Mouse (Mus musculus) olfactory bulb, adult 2 months (tissue): Measurements from ENCODE around the gene Gm20604. TPM values are rescaled to one million over a fixed set of nuclear protein-coding genes. Genes with fewer than 3 reads are reported as not detected.

Experiments
- H3K27ac ChIP-seq: fragments of 200-500 bp; 2 replicates; pipeline ENCODE4 v1.5.1; 2012; ENCODE audit warnings: low read depth, low read length; ENCODE audit not compliant: insufficient read depth
- H3K4me1 ChIP-seq: fragments of 200-500 bp; 2 replicates; pipeline ENCODE4 v1.6.1; 2012; ENCODE audit warnings: low read length; ENCODE audit not compliant: control insufficient read depth, insufficient read depth
- H3K4me3 ChIP-seq: fragments of 200-500 bp; 2 replicates; pipeline ENCODE4 v1.5.1; 2012; ENCODE audit warnings: mild to moderate bottlenecking, low read depth, low read length, moderate library complexity; ENCODE audit not compliant: insufficient read depth
- CTCF ChIP-seq: fragments of 200-500 bp; IDR thresholded peaks from 2 replicates; pipeline ENCODE4 v1.5.1; 2012; ENCODE audit warnings: low read depth, mild to moderate bottlenecking, low read length, moderate library complexity; ENCODE audit not compliant: insufficient read depth
- POLR2A ChIP-seq: fragments of 200-500 bp; IDR thresholded peaks from 2 replicates; pipeline ENCODE4 v1.6.1; 2012; ENCODE audit warnings: mild to moderate bottlenecking, low read depth, low read length, moderate library complexity; ENCODE audit not compliant: insufficient read depth
- WGBS: fragments of 180-500 bp; shearing (Covaris S2); methylation state at CpG from one replicate; pipeline ENCODE4 v1.1.7; 2018; 5-methylcytosine and 5-hydroxymethylcytosine counted together
- polyA plus RNA-seq: library from polyadenylated mRNA; stranded (reverse); fragments of >200 nt; gene quantifications from 2 replicates; pipeline ENCODE4 v1.2.4, GENCODE M21; 2012; ENCODE audit warnings: low replicate concordance; ENCODE audit not compliant: missing spikeins, insufficient read depth, insufficient read length

The Gm20604 gene
- polyA plus RNA-seq, 1 experiment, result not detected

DNA sequence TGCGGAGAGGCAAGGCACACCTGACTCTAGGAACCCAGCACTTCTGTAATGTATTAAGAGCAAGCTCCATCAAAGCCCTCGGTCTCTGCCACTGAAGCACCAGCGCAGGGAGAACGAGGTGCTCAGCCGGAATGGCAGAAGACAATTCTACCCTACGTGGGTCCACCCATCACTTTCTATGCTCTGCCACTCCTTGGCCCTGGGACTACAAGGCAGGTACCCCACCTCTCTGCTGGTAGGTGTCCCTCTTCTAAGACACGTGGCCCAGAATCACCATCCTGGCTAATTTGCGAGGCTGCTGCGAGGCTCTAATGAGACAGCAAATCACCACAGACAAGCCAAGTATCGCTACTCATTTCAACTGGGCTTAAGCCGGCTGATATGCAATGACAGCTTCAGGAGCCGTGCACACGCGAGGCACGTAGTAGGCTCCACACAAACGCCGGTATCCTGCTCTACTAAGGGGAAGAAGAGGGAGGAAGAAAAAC lies 54.5 kb downstream of the Gm20604 start:
- no peak for TF ChIP-seq POLR2A
- TF ChIP-seq CTCF, result no peak
- 7% methylated on average over 17 of the region's 17 CpGs for WGBS
- Histone ChIP-seq H3K4me1 (peaks cover 43% of the 10 kb centered on the region), H3K4me3 (peak overlapping the region; percentile 96), H3K27ac (peak overlapping the region; percentile 66)

DNA sequence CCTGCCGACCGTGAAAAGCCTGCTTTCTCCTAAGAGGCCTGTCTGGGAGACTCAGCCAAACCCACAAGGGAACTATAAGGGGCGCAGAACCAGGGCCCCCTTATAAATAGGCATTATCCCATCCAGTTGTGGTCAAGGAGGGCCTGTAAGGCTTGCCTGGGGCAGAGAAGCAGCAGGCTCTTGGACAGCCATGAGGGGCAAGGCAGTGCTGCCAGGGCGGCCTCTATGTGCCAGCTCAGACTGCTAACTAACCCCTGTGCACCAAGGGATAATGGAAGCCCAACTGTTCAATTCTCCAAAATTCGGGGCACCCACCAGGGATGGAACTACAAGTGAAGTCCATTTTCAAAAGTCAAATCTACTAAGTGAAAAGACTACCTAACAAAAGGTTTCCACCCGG lies 55.0 kb downstream of the Gm20604 start:
- Histone ChIP-seq H3K4me3 (peak overlapping the region; percentile 96), H3K4me1 (peaks cover 48% of the 10 kb centered on the region), H3K27ac (peak overlapping the region; percentile 49; the same call in 1 of the 2 replicates)
- TF ChIP-seq POLR2A (no peak), CTCF (no peak)
- 14% methylated on average over 6 of the region's 6 CpGs for WGBS

DNA sequence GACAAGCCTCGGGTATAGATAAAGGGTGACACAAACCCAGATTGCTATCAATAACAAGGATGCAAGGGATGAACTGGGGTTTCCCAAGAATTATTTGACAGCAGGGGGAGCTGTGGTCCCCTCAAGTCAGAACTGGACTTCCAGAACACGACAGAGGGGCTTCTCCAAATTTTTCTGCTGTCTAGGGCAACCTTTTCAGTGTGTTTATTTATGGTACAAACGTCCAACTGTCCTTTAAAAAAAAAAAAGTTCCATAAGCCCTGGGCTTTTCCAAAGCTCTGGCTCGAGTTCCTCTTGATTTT lies 55.4 kb downstream of the Gm20604 start:
- WGBS, result 5% methylated on average over 4 of the region's 4 CpGs
- Histone ChIP-seq H3K4me3 (peak overlapping the region; percentile 96), H3K27ac (0 out of 2 replicates have a peak overlapping the region, but pooled peaks have one; percentile 49), H3K4me1 (peaks cover 48% of the 10 kb centered on the region)
- TF ChIP-seq CTCF (no peak), POLR2A (no peak)

DNA sequence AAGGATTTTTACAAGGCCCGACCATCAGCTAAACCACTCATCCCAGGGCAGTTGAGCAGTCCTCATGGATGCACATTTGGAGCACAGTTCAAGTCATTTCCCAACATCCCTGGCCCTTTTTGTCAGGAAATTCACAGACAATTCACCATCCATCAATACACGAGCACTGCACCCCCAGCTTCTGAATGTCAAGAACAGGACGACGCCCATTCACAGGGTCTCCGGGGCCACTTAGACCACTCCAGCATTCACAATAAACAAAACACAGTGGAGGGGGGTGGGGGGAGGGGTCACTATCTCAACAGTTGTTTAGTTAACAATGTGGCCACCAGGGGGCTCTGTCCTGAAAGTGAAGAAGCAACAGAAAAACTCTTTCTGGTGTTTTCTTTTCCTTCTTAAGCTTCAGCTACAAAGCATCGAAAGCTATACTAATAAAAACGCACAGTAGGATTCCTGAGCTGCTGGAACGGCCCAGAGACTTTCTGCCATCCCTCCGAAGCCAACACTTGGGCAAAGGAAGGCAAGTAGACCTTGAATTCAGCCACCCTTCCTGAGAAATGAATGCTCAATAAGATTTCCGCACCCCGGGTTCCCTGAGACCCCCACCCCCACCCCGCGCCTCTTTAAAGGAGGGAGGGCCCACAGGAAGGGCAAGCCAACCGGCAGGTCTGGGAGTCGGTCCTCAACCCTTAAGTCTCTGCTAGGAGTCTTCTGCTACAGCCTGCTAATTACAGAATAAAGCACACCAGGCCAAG lies 55.9 kb downstream of the Gm20604 start:
- H3K27ac ChIP-seq, result no peak overlapping the region
- H3K4me3 ChIP-seq, result peak overlapping the region; percentile 96
- TF ChIP-seq CTCF (peak; percentile 50), POLR2A (no peak)
- 4% methylated on average over 15 of the region's 15 CpGs for WGBS
- H3K4me1 ChIP-seq, result peaks cover 52% of the 10 kb centered on the region

DNA sequence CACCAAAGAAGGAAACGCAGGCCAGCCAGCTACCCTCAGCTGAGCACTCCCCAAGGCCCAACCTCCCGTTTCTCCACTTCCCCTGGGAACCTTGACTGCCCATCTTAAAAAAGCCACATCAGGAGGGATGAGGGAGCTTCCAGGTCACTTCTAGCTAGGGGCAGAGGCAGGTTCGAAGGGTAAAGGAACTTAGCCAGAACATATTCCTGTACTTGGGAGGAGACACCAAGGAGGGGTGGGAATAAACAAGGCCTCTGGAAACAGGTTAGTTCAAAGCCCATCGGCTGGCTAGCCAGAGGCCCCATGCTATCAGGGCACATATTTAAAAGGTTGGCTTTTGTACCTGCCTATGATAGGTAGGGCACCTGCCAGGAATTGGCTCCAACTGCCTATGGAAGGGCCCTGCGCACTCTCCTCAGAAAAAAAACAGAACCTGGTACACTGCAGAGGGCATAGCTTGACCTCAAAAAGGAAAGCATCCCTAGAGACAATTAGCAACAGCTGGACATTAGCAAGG lies 56.7 kb downstream of the Gm20604 start:
- peaks cover 59% of the 10 kb centered on the region for H3K4me1 ChIP-seq
- WGBS, result 94% methylated on average over 5 of the region's 5 CpGs
- no peak overlapping the region for H3K27ac ChIP-seq
- TF ChIP-seq POLR2A (no peak), CTCF (no peak)
- no peak overlapping the region for H3K4me3 ChIP-seq

DNA sequence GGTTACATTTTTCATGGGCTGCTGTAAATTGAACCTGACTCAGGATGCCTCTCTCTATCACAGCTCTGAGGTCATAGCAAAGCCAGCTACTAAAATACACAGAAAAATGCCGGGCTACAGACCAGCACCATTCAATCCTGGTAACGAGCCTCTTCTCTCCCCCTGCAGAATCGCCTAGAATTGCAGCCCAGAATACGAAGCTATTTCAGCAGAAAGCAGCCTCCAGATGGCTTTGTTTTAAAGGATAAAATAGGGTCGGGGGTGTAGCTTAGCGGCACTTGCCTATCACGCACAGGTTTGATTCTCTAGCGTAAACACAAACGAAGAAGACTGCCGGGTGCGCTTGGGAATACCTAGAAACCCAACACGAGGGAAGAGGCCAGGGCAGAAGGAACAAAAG lies 58.0 kb downstream of the Gm20604 start:
- no peak overlapping the region for H3K27ac ChIP-seq
- WGBS, result 47% methylated on average over 12 of the region's 12 CpGs
- H3K4me1 ChIP-seq, result peaks cover 63% of the 10 kb centered on the region

DNA sequence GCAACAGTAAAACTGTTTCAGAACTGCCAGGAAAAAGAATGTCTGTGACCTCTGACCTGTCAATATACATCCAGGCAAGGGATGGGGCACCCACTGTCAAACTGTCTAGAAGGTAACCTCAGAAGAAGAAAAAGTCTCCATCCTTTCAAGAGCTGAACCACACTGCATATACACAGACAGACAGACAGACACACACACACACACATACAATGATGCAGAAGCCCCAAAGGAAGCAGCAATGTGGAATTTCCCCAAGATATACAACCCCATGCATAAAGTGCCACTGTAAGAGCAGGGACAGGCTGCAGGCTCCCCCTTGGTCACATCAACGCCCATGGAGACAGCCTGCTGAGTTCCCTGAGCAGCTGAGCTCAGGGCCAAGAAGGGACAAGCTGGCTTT lies 59.3 kb downstream of the Gm20604 start:
- 48% methylated on average over 1 of the region's 1 CpGs for WGBS
- H3K4me3 ChIP-seq, result no peak overlapping the region
- no peak overlapping the region for H3K27ac ChIP-seq
- H3K4me1 ChIP-seq, result peaks cover 72% of the 10 kb centered on the region
- no peak for TF ChIP-seq POLR2A
- TF ChIP-seq CTCF, result no peak

More for the DNA sequence above, 58.0 kb downstream of the Gm20604 start:
- H3K4me3 ChIP-seq, result no peak overlapping the region
- TF ChIP-seq POLR2A (no peak), CTCF (no peak)

DNA sequence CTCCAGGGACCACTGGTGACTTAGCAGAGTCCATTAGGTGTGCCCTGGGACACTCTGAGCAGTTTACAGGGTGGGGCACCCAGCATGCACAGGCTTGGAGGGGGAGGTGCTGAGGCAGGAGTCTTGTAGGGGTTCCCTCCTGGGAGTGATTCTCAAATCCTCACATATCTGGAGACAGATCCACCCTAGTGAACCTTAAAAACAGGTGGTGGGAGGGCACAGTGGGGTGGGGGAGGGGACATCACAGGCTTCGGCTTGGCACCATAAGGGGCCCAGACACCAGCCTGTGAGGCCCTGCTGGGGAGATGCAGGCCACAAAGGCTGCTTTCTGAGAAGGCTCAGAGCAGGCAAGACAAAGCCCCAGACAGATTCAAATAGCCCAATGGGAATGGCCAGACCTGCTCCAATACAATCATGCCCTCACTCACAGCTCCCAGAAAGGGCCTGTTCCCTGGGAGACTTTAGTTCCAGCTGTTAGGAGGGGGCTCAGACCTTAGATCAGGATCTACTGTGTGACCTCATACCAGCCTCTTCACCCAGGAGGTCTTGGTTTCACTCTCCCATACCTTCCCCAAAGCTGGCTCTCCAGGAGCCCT lies 60.3 kb downstream of the Gm20604 start:
- Histone ChIP-seq H3K27ac (no peak overlapping the region), H3K4me1 (peaks cover 74% of the 10 kb centered on the region)

DNA sequence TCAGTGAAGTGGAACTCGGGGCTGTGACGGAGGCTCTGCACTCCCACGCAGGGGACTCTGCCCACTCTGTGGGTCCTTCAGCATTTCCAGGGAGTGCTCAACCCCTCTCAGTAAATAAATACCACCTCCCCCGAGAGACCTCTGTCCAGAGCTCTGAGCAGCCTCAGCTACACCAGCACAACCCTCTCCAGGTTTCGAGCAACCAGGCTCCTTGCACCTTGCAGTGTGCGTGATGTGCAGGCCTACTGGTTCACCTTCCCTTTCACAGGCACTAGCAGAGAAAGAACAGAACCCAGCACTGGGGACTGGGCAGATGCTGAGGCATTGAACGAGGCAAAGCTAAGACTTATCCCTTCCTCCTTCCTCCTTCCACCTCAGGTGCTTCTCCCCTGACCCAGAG lies 61.1 kb downstream of the Gm20604 start:
- H3K4me1 ChIP-seq, result peaks cover 78% of the 10 kb centered on the region

More for the DNA sequence above, 60.3 kb downstream of the Gm20604 start:
- WGBS, result 38% methylated on average over 1 of the region's 1 CpGs
- TF ChIP-seq CTCF, result no peak
- no peak for TF ChIP-seq POLR2A
- H3K4me3 ChIP-seq, result no peak overlapping the region

More for the DNA sequence above, 61.1 kb downstream of the Gm20604 start:
- TF ChIP-seq POLR2A (no peak), CTCF (no peak)
- 87% methylated on average over 7 of the region's 7 CpGs for WGBS
- H3K4me3 ChIP-seq, result no peak overlapping the region
- H3K27ac ChIP-seq, result no peak overlapping the region
